Mouse (Mus musculus) layer of hippocampus, adult 2 months (tissue): Measurements from ENCODE around the gene Trim44. TPM values are rescaled to one million over a fixed set of nuclear protein-coding genes. Genes with fewer than 3 reads are reported as not detected.
A peak's percentile ranks its signal among the peaks of the same experiment; 100 is the strongest.

ENCODE experiments used
- DNase-seq, 2 experiments: peaks; one replicate each; pipeline ENCODE4 v3.0.0; 2022; ENCODE audit warnings: low spot score in 2 of 2
- H3K27ac ChIP-seq: fragments of 200-600 bp; 2 replicates; pipeline ENCODE4 v1.8.1; 2022
- H3K4me3 ChIP-seq: fragments of 200-600 bp; 2 replicates; pipeline ENCODE4 v1.8.1; 2022; ENCODE audit warnings: mild to moderate bottlenecking
- CTCF ChIP-seq: fragments of 200-600 bp; conservative IDR thresholded peaks from 2 replicates; pipeline ENCODE4 v1.8.1; 2022; ENCODE audit warnings: antibody characterized with exemption, mild to moderate bottlenecking, moderate library complexity
- total RNA-seq, 2 experiments: library from RNA; stranded (reverse); gene quantifications; 2 replicates each; pipeline ENCODE4 v1.2.3; 2021

The Trim44 gene
- total RNA-seq, 2 experiments from 2014 or later, result 169 to 171 TPM

DNA sequence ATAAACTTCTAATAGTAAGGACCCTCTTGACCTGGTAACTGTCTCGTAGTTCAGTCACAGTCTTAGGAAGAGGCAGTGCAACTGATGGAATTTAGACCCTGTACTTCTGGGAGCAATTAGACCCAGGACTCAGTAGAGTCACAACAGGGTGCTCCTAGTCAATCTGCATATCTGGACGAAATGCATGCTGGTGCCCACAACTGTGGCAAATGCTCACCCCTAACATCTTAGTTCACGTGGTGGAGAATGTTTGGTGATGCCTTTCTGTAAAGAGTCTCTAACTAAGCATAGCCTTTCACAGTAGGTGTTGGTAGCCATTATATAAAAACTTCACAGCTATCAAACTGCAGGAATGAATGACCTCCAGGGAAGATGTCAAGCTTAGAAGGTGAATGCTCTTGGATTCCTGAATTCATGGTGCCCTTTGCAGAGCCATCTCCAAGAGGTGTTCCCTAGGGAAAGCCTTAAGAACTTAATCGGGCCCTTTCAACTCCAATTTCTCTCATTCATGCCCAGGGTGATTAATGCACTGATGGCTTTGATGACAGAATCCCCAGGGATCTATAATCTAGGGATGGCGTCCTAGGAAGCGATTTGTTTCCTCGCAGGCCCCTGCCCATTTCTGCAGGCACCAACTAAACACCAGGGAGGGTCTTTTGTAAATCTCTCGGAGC, 29.9 kb upstream of the Trim44 start:
- no peak for TF ChIP-seq CTCF
- DNase-seq, result no peak
- Histone ChIP-seq H3K27ac (no peak overlapping the region), H3K4me3 (no peak overlapping the region)

DNA sequence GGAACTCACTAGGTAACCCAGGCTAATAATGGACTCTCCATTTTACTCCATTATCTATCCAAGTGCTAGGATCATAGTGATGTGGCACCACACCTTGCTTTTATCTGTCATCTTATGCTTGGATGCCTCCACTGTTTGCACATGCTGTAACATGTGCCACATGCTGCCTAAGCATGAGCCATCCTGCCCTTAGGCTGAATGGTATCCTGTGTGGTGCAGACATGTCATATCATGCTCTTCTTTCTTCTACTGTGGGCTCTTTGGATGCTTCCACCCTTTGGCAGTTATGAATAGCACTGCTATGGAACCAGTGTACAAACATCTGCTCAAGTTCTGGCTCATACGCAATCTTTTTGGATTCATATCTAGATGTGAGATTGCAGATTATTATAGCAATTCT, 26.3 kb upstream of the Trim44 start:
- no peak for DNase-seq

DNA sequence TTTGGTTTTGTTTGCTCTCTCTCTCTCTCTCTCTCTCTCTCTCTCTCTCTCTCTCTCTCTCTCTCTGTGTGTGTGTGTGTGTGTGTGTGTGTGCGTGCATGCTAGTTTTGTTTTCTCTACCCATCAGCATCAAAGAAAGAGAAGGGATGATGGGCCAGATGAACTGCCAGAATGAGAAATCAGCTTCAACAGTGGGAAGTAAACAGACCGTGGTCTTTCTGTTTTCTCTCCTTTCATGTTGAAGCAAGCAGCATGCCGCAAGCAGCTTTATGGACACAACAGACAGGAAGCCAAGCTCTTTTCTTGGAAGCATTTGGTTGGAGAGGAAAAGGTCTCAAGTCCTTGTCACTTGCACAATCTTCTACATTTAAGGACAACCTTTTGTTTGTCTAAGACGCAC, 23.5 kb upstream of the Trim44 start:
- TF ChIP-seq CTCF, result no peak
- H3K27ac ChIP-seq, result no peak overlapping the region
- no peak for DNase-seq
- no peak overlapping the region for H3K4me3 ChIP-seq

More for the DNA sequence above, 26.3 kb upstream of the Trim44 start:
- no peak overlapping the region for H3K27ac ChIP-seq
- TF ChIP-seq CTCF, result no peak
- no peak overlapping the region for H3K4me3 ChIP-seq

DNA sequence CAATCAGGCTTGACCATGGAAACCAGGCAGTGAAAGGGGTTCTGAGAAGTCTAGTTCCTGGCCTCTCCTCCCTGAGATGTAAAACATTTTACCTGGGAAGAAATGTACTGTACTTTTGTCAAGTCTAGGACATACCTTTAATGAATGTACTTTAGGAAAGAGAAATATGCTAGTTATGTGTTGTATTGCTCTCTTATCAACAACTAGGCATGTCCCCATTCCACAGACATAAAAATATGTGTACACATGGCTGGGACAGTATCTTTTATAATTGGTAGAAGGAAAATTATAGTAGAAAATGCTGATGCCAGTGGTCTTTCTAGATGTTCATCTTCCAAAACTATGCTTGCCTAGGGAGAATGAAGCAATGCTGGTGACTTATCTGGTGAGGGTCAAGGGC, 20.3 kb upstream of the Trim44 start:
- TF ChIP-seq CTCF, result no peak

DNA sequence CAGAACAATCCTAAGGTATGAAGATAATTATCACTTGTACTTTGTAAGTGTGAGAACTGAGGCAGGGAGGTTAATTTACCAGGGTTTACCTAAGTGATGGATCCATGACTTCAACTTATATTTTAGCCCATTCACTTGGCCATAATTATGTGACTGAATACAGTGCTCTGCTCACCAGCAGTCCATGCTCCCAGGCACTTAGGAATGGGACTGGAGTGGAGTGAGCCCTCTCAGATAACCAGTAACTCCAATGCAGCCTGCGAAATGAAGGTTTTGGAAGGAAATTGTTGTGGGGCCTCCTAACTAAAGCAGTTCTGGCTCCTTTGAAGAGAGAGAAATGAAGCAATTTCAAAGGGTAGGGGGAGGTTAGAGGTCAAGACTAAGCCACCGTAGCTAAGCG, 18.8 kb upstream of the Trim44 start:
- Histone ChIP-seq H3K4me3 (no peak overlapping the region), H3K27ac (no peak overlapping the region)
- TF ChIP-seq CTCF, result no peak
- no peak for DNase-seq

More for the DNA sequence above, 20.3 kb upstream of the Trim44 start:
- no peak overlapping the region for H3K4me3 ChIP-seq
- DNase-seq, result no peak
- no peak overlapping the region for H3K27ac ChIP-seq

DNA sequence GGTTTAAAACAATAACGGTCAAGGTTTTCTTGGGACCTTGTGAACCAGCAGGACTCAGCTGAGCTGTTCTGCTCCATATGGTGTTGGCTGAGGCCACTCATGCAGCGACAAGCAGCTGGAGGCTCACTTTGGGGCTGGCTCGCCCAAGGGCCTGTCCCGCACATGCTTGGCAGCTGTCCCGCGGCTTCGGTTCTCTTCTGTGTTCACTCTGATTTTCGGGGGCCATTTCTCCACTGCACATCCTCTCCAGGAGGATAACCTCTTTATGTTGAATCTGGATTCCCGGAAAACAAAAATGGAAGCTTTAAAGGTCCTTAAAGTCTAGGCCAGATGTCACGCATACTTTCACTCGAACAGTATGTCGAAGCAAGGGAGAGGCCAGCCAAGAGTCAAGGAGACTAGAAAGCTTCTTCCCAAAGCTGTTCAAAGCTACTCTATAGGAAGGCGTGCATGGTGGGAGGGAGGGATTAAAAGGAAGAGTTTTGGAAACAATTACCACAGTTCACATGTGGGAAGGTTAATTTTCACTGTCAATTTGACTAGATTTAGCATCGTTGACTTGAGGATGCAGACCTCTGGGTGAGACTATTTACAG, 8.6 kb upstream of the Trim44 start:
- TF ChIP-seq CTCF, result no peak
- DNase-seq, result no peak
- Histone ChIP-seq H3K4me3 (no peak overlapping the region), H3K27ac (no peak overlapping the region)

DNA sequence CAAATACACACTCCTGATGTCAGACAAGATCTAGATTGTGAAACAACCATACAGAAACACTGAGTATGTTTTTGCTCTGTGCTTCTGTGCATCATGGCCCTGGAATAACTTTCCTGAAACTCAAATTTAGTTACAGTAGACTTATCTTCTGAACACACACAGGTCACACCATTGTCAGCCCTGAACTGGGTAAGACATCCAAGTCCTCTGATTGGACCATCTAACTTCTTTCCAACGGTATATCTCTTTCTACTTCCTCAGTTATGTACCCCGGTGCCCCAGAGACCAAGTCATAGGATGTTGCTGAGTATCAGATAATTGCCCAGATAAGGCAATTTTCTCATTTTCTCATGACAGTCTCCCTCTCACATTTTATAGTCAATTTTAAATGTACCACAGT, 5.1 kb upstream of the Trim44 start:
- no peak overlapping the region for H3K4me3 ChIP-seq

DNA sequence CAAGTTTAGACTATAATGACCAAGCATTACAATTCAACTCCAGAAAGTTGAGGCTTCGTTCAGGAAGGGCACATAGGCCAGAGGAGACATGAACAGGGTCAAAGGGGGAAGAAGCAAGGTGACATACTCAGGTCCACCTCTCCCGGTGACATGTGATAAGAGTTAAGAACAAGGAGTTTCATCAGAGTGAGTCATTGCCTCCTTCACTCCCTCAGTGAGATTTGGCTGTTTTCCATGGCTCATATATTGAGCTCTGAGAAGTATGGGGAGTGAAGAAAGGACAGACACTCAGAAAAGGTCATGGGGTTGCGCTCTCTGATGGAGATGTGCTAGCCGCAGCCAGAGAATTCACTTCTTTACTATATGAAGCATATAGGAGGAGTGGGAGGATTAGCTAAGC, 3.0 kb upstream of the Trim44 start:
- DNase-seq, result no peak
- no peak overlapping the region for H3K27ac ChIP-seq
- no peak overlapping the region for H3K4me3 ChIP-seq
- no peak for TF ChIP-seq CTCF

More for the DNA sequence above, 5.1 kb upstream of the Trim44 start:
- DNase-seq, result no peak
- TF ChIP-seq CTCF, result no peak
- H3K27ac ChIP-seq, result no peak overlapping the region

DNA sequence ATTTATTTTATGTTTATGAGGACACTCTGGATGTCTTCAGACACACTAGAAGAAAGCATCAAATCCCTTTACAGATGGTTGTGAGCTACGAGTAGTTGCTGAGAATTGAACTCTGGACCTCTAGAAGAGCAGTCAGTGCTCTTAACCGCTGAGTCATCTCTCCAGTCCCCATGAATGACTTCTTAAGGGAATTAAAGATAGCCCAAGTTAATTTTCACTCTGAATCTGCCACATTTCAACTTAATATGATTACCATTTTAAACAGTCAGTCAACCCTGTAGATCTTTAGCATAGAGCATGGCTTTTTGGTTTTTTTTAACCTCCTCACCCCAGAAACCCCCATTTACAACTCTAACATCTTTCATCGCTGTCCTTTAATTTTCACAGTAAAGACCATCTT, 2.1 kb upstream of the Trim44 start:
- DNase-seq, result no peak
- no peak for TF ChIP-seq CTCF
- no peak overlapping the region for H3K4me3 ChIP-seq
- H3K27ac ChIP-seq, result no peak overlapping the region

DNA sequence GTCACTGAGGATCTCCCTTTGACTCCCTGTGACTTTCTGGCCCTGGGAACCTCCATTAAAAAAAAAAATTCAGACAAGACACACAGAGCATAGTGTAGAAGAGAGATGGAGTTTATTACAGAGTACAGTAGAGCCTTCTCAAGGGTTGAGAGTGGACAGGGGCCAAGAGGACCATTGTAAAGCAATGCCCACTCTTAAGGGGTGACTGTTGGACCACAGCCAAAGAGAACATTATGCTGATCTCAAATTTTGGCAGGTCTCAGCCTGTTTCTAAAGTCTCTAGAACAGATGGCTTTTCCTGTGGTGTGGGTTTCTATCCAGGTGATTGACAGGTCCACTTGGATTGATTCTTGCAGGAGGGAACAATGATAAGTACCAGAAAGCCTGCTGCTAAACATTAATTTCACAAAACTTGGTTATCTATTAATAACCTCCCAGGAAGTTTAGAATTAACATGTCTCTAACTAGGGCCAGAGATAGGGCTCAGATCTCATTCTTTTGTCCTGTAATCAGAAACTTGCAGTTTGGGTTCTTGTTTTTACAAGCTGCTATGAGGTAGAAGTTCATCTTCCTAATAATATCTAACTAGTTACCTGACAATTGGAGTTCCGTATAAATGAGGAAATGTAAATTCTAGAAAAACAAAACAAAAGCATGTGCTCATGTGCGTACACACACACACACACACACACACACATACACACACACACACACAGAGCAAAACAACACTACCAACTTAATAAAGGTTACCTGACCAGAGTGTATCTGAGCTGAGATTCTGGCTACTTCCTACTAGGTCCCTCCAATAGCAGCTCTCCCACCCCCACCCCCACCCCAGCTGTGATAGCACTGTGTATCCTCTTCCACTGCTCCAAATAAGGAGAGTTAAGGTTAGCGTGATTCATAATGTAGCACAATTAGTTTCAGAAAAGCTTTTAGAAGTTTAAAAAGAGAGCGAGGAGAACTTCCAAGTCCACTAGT, 1.0 kb downstream of the Trim44 start:
- H3K27ac ChIP-seq, result no peak overlapping the region
- peak overlapping the region; percentile 15; the same call in 1 of the 2 replicates for H3K4me3 ChIP-seq
- no peak for DNase-seq
- no peak for TF ChIP-seq CTCF

DNA sequence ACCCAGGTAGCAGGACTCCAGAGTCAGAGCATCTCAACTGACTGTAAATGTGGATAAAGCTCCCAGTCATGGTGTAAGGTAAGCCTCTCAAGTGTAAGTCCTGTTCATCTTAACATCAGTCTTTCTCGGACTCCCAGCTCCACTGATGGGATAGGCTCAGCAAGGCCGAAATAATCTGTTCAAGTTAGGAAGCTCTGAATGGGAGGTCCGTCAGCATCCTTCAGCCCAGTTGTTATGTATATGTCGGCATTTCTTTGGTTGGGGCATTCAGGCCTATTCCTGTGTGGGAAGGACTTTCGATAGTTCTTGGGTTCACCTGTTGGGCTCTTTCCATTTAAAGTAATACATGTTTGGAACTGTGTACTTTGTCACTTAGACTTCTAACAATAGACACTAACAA, 3.6 kb downstream of the Trim44 start:
- H3K4me3 ChIP-seq, result no peak overlapping the region
- TF ChIP-seq CTCF, result no peak
- DNase-seq, result no peak
- H3K27ac ChIP-seq, result no peak overlapping the region

DNA sequence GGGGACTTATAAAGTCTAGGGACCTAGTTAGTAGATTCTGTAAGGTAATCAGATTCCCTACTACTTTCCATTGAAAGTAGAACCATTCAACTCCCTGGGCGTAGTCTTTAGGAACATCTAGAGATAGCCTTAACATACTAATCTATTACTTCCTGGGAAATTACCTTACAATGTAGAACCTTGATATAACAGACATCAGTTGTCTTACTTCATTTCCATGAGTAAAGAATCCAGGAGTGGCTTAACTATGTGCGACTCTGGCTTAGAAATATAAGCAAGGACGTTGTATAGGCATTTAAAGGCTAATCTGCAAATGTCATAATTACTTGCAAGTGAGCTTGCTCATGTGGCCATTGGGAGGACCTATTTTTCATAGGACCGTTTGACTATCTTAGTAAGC, 4.3 kb downstream of the Trim44 start:
- no peak overlapping the region for H3K27ac ChIP-seq
- no peak for TF ChIP-seq CTCF
- no peak overlapping the region for H3K4me3 ChIP-seq
- no peak for DNase-seq

DNA sequence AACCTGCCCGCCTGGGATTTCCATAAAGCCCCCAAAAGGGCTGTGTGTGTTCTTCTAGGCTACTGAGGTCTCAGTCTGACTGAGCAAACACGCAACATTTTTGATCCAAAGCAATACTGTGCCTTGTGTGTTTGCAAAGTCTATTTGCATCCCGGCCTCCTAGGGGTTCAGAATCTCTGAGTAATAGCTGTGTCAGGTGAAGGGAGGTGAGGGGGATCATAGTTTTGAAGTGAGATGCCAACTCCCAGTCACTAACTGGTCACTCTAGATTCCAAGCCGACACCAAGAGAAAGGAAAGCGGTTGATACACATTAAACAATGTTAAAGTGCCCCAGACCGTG, 6.3 kb downstream of the Trim44 start:
- no peak for DNase-seq
- Histone ChIP-seq H3K4me3 (peak overlapping the region; percentile 79), H3K27ac (peak overlapping the region; percentile 98)
- TF ChIP-seq CTCF, result 0 out of 2 replicates have a peak, but pooled peaks have one; percentile 5
